Mouse (Mus musculus) cortical plate, adult 2 months (tissue): Measurements from ENCODE around the gene Gm10644.

Experiments used
- CTCF ChIP-seq: fragments of 200-500 bp; IDR thresholded peaks from 2 replicates; pipeline ENCODE4 v1.5.1; 2011; ENCODE audit warnings: mild to moderate bottlenecking, control low read depth, low read length; ENCODE audit not compliant: insufficient read depth; ENCODE audit errors: extremely low read depth
- POLR2A ChIP-seq: fragments of 200-500 bp; IDR thresholded peaks from 2 replicates; pipeline ENCODE4 v1.6.1; 2011; ENCODE audit warnings: mild to moderate bottlenecking, low read length, control low read depth; ENCODE audit not compliant: insufficient read depth; ENCODE audit errors: extremely low read depth

DNA sequence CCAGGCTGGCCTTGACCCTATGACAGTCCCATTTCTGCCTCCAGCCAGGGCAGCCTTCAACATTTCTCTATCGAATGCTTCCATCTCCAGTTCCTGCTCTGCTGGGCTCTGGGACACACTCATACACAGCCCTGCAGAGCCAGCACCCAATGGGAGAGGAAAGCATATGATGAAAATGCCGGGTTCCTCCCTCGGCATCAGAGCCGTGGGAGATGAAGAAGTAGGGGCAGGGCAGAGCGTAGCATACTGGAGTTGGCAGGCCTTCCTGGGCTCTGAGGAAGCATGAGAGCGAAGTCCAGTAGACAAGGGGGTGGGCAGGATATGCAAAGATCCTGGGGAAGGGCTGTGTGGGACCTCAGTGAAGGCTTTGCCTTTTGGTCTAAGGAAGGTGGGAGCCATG, 46.4 kb downstream of the Gm10644 start:
- TF ChIP-seq POLR2A (no peak), CTCF (no peak)
